Mouse (Mus musculus): ENCODE measurements around the gene Zbtb22.
"Not testable (repeated sequence)": the region's sequence is repeated elsewhere in the genome, so short reads cannot be mapped to it uniquely, and the experiment has no call there.

Zbtb22 gene

GRCm38 (mm10) chr17:33915671-33916250, at the start of gene Zbtb22, which contains the start of gene Tapbp:
Gene Zbtb22, plus strand, starts transcription at chr17:33915904.
Gene Tapbp, plus strand, starts transcription at chr17:33915899.
- in situ Hi-C loops (cut with MboI), result no loop called here

GRCm38 (mm10) chr17:33873537-33873936, 42.2 kb upstream of the Zbtb22 start, which contains the start of gene Gm7029:
Gene Gm7029, plus strand, starts transcription at chr17:33873837.
- in situ Hi-C loops (cut with MboI), result not testable (repeated sequence)

DNA sequence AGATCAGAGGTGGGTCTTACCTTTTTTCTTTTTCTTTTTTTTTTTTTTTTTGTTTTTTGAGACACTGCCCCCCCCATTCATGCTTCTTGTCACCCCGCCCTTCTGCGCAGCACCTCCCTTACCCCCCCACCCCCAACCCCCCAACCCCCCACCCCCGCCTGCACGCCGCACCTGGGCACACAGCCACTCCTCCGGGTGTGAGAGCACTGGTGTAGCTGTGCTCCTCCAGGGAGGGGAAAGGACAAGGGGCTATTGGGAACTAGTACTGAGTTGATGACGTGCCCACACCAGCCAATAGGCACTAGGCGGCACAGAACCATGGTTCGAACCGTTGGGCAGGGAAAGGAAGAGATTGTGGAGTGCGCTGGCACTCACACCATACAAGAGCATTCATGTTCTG, 41.3 kb upstream of the Zbtb22 start:
- in situ Hi-C loops (cut with MboI), result no loop called here

DNA sequence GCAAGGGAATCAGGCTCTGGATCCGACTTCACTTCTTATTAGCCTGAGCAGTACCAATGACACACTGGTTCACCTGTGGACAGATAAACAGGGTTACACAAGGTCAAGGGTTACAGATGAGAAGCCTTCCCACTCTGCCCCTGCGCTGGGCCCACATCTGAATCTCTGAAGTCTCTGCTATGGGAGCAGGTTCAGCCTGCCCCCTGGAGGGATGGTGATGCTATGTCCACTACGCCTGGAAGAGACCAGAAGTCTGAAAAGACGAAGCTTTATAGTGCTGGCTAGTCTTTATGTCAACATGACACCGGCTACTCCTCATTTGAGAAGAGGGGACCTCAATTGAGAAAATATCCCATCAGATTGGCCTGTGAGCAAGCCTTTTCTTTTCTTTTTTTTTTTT, 39.9 kb upstream of the Zbtb22 start:
- in situ Hi-C loops (cut with MboI), result not testable (repeated sequence)

- in situ Hi-C loops (cut with MboI), result not testable (repeated sequence)
Measured at GRCm38 (mm10) chr17:33884320-33884719, 31.4 kb upstream of the Zbtb22 start.

DNA sequence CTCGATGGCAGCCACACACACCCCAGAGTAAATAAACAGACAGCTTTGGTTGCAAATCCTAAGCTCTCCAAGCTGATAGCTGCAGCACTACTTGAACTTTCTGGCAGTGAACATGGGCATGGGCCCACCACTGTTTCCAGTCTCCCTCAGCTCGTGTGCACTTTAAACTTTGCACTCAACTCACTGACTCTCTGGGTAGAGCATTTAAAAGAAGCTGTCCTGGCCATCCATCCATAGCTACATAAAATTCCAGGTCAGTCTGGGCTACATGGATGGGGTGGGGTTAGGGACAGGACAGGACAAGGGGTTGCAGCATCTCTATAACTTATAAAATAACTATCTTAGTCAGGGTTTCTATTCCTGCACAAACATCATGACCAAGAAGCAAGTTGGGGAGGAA, 27.9 kb upstream of the Zbtb22 start:
- in situ Hi-C loops (cut with MboI), result not testable (repeated sequence)

DNA sequence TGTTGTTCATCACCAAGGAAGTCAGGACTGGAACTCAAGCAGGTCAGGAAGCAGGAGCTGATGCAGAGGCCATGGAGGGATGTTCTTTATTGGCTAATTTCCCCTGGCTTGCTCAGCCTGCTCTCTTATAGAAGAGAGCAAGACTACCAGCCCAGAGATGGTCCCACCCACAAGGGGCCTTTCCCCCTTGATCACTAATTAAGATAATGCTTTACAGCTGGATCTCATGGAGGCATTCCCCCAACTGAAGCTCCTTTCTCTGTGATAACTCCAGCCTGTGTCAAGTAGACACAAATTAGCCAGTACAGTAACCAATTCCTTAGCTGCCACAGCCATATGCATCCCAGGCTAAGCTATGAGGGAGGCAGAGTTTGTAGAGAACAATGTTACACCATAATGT, 27.5 kb upstream of the Zbtb22 start:
- in situ Hi-C loops (cut with MboI), result not testable (repeated sequence)

GRCm38 (mm10) chr17:33889941-33890532, 25.7 kb upstream of the Zbtb22 start:
- in situ Hi-C loops (cut with MboI), result not testable (repeated sequence)

GRCm38 (mm10) chr17:33890533-33891059, 25.1 kb upstream of the Zbtb22 start, which contains the start of gene Kifc1:
Gene Kifc1, minus strand, starts transcription at chr17:33890661.
- in situ Hi-C loops (cut with MboI), result no loop called here

GRCm38 (mm10) chr17:33891357-33891756, 24.3 kb upstream of the Zbtb22 start:
- in situ Hi-C loops (cut with MboI), result no loop called here

DNA sequence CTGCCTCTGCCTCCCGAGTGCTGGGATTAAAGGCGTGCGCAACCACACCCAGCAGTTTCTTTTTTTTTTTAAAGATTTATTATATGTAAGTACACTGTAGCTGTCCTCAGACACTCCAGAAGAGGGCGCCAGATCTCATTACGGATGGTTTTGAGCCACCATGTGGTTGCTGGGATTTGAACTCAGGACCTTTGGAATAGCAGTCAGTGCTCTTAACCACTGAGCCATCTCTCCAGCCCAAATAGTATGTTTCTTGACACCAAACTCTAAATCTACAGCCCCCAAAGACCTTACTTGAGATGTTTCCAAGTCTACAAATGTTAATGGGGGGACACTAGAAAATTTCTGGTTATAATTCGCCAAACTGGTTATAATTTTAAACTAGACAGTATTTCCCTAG, 23.8 kb upstream of the Zbtb22 start:
- in situ Hi-C loops (cut with MboI), result not testable (repeated sequence)

DNA sequence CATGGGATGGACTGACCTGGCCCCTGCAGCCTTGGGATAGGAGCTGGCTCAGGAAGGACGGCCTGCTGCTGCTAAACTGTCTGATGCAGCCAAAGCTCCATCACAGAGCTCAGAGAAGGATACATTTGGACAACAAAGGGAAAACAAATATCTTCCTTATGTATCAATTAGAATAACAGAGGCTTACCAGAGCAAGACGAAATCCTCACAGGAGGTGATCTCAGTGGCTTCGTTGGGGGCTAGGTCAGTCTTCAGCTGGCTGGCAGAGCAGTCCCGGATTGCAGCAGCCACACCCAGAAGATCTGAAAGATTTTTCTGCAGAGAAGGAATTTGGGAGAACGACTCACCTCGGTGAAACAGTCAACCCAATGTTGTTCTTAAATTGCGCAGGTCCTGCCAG, 23.3 kb upstream of the Zbtb22 start:
- in situ Hi-C loops (cut with MboI), result no loop called here

GRCm38 (mm10) chr17:33893011-33893410, 22.7 kb upstream of the Zbtb22 start:
- in situ Hi-C loops (cut with MboI), result not testable (repeated sequence)

DNA sequence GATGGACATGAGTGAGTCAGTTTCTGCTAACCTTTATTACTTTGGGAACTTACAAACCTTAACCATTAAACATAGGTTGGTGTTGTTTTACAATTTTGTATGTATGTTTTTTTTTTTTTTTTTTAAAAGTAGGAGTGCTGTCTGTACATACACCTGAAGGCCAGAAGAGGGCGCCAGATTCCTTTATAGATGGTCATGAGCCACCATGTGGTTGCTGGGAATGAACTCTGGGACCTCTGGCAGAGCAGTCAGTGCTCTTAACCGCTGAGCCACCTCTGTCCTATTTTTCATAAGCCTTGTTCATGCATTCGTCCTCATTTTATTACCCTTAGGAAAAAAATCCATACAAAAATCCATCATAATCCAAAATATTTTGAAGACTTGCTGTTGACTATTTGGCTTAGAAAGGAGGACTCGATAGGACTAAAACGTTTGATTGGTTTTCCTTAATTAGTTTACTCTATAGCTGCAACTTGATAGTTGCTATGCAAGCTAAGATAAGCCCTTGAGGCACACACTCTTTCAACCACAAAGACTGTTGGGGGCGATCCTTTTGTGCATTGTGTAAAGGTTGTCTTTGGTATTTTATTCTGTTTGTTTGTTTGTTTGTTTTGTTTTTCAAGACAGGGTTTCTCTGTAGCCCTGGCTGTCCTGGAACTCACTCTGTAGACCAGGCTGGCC, 18.4 kb upstream of the Zbtb22 start:
- in situ Hi-C loops (cut with MboI), result no loop called here

- in situ Hi-C loops (cut with MboI), result not testable (repeated sequence)
Measured at GRCm38 (mm10) chr17:33898193-33898592, 17.5 kb upstream of the Zbtb22 start.

DNA sequence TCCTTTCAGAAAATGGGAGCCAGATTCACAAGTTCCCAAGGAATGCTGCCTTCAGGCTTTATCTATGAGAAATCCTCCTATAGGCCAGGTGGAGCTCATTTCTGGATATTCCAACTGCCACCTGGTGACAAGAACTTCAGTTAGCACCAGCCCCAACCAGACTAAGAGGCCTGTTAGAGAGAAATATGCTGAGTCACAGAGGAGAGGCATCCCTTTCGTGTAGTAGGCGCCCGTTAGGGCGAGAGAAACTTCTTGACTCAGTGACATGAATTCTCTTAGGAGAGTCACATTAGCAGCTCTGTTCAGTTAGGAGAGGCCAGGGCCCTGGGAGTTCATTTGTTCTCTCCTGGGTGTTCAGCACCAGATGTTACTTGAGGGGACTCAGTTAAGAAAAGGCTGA, 16.1 kb upstream of the Zbtb22 start:
- in situ Hi-C loops (cut with MboI), result no loop called here

DNA sequence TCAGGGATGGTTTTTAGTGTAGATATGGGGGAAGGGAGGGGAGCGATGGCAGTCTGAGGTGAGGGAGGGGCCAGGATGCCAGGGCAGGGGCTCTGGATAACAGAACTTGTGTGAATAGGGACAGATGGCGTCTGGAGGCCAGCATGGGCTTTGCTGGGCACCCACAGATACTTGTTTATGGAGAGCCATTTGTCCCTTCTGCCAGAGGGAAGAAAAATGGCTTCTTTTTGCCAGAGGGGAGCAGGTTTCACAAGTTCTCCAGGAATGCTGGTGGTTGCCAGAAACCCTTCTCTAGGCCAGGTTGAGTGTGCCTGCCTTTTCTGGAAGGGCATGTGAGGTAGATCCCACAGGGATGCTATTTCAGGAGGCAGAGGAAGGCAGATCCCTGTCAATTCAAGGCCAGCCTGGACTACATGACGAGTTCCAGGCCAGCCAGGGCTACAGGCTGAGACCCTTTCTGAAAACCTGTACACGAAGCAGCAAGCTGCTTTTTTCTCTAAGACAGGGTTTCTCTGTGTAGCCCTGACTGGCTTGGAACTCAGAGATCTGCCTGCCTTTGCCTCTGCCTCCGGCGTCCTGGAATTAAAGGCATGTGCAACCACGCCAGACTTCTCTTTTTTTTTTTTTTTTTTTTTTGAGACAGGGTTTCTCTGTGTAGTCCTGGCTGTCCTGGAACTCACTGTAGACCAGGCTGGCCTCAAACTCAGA, 15.3 kb upstream of the Zbtb22 start:
- in situ Hi-C loops (cut with MboI), result no loop called here

DNA sequence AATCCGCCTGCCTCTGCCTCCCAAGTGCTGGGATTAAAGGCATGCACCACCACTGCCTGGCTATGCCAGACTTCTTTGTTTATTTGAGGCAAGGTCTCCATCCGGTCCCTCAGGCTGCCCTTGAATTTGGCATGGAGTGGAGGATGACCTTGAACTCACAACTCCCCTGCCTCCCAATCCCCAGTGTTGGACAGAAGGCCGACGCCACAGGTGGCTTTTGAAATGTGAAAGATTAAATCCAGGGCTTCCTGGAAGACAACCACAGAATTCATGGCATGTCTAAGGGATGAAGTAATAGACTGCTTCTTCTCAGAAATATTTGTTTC, 14.8 kb upstream of the Zbtb22 start:
- in situ Hi-C loops (cut with MboI), result no loop called here

DNA sequence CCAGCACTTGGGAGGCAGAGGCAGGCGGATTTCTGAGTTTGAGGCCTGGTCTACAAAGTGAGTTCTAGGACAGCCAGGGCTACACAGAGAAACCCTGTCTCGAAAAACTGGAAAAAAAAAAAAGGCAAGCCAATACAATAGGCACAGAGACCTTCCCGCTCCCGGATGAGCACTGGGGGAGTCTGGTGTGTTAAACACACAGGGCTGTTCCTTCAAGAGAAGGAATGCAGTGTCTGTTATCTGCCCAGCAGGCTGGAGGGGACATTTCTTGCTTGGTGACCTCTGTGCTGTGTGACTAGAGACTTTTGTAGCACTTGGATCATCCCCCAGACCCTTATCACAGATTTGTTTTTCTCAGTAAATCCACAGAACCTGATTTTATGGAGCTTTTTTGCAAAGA, 14.1 kb upstream of the Zbtb22 start:
- in situ Hi-C loops (cut with MboI), result no loop called here

DNA sequence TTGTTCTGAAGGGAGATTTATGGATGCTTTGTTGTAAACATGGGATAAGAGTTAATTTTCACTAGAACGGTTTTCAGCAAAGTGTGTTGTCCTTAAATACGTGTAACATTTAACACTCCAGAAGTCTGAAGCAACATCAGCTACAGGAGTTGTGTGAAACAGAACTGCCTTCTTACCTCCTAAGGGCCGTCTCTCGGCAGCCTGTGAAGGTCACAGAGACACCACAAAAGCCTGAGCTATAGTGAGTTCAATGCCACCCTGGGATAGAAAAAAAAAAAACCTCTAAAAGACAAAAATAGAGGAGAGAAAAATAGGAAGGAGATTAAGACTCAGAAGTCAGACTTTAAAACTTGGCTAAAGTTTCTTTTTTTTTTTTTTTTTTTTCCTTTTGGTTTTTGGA, 13.6 kb upstream of the Zbtb22 start:
- in situ Hi-C loops (cut with MboI), result no loop called here

GRCm38 (mm10) chr17:33902491-33902890, 13.2 kb upstream of the Zbtb22 start:
- in situ Hi-C loops (cut with MboI), result no loop called here

GRCm38 (mm10) chr17:33903911-33904651, 11.6 kb upstream of the Zbtb22 start:
- in situ Hi-C loops (cut with MboI), result not testable (repeated sequence)

All from mature B cell (primary cell).